Mouse (Mus musculus) embryonic fibroblast, embryonic 13.5 days (primary cell): Measurements from ENCODE around the gene Prkcd. TPM values are rescaled to one million over a fixed set of nuclear protein-coding genes. Genes with fewer than 3 reads are reported as not detected.

Experiments used
- H3K27ac ChIP-seq: 2 replicates; pipeline ENCODE4 v1.5.1; 2012; ENCODE audit warnings: low read length, control low read depth, inconsistent platforms; ENCODE audit not compliant: insufficient read depth
- H3K4me1 ChIP-seq: 2 replicates; pipeline ENCODE4 v1.6.1; 2011; ENCODE audit warnings: low read length; ENCODE audit not compliant: control insufficient read depth, insufficient read depth
- H3K4me3 ChIP-seq: 2 replicates; pipeline ENCODE4 v1.5.1; 2011; ENCODE audit warnings: mild to moderate bottlenecking, control low read depth, low read length; ENCODE audit not compliant: insufficient read depth
- CTCF ChIP-seq: IDR thresholded peaks from 2 replicates; pipeline ENCODE4 v1.5.1; 2011; ENCODE audit warnings: mild to moderate bottlenecking, control low read depth, low read length, moderate library complexity, borderline replicate concordance; ENCODE audit not compliant: insufficient read depth
- POLR2A ChIP-seq: IDR thresholded peaks from 2 replicates; pipeline ENCODE4 v1.6.1; 2011; ENCODE audit warnings: low read depth, mild to moderate bottlenecking, control low read depth, low read length, moderate library complexity
- polyA plus RNA-seq: library from polyadenylated mRNA; stranded (reverse); fragments of >200 nt; gene quantifications from 2 replicates; pipeline ENCODE4 v1.2.4, GENCODE M21; 2011; ENCODE audit warnings: low read depth; ENCODE audit not compliant: missing spikeins, insufficient read length

Prkcd gene
- polyA plus RNA-seq, 1 experiment, result 56.9 TPM

DNA sequence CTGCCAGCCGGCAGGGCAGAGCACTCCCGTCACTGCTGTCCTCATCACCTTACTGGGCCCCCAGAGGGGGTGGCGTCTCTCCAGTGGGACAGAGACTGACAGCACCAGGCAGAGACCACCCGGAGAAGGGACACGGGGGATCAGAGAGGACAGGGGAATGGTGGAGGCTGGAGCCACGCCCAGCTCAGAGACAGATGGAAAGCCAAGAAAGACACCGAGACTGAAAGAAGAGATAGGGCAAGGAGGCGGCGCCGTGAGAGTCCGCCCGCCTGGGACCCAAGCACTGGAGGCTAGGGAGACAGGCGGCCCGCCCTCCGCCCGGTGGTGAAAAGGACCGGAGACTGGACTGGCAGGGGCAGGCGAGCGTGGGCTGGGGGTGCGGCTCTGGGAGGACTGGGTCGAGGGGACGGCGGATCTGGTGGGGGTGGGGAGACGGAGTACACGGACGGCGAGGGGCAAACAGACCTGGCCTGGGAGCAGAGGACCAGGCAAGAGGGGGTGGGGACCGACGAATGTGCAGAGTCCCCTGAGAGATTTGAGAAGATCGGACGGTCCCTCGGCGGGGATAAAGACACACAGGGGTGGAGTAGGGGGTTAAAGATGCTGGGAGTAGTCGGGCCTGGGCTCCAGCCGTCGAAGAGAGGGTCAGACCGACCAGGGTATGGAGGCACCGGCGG is 741 bp downstream of the Prkcd start:
- TF ChIP-seq POLR2A (peak; percentile 17; the same call in 1 of the 2 replicates), CTCF (no peak)
- peak overlapping the region; percentile 79 for H3K4me3 ChIP-seq
- peak overlapping the region; percentile 14 for H3K27ac ChIP-seq
- 0 out of 2 replicates have a peak, but pooled peaks cover 3% of the 10 kb centered on the region for H3K4me1 ChIP-seq

DNA sequence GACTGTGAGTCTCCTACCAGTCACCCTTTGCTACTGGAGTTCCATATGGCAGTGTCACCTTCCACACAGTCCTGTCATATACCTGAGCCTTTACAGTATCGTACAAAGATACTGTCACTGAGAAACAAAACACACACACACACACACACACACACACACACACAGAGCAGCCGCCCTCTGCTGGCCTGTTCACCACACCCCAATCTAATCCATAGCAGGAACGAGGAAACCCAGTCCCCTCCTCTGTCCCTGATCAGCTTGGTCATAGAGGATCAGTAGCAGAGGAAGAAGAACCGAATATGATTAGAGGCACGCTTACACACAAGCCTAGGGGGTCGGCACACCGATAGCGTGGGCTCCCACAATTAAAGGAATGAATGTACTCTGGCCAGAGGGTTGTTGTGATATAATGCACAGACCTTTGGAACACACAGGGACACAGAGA is 1.7 kb downstream of the Prkcd start:
- no peak overlapping the region for H3K27ac ChIP-seq

GRCm38 (mm10) chr14:30622556-30622955 is 3.5 kb downstream of the Prkcd start:
- Histone ChIP-seq H3K4me3 (no peak overlapping the region), H3K27ac (no peak overlapping the region), H3K4me1 (0 out of 2 replicates have a peak, but pooled peaks cover 3% of the 10 kb centered on the region)
- no peak for TF ChIP-seq POLR2A
- TF ChIP-seq CTCF, result no peak

More for the DNA sequence above, 1.7 kb downstream of the Prkcd start:
- TF ChIP-seq CTCF (peak; percentile 49; the same call in 1 of the 2 replicates), POLR2A (no peak)
- Histone ChIP-seq H3K4me1 (0 out of 2 replicates have a peak, but pooled peaks cover 3% of the 10 kb centered on the region), H3K4me3 (peak overlapping the region; percentile 79)

DNA sequence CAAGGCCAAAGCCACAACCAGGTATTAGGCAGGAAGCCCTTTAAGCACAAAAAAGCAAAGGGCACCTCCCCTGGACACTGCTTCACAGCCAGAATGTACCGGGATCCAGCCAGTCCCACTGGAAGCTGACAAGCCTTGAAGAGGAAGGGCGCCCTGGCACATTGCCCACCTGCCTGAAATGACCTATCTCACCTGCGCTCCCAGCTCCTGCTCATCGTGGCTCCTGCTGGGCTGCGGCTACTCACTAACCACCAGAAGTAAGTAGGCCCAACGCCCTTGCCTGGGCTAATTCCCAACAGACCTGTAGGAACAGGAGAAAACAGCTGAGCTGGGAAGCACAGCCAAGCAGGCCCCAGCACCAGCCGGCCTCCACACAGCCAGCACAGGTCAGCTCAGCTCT is 3.9 kb downstream of the Prkcd start:
- TF ChIP-seq POLR2A (no peak), CTCF (no peak)
- H3K4me1 ChIP-seq, result 0 out of 2 replicates have a peak, but pooled peaks cover 3% of the 10 kb centered on the region
- H3K4me3 ChIP-seq, result no peak overlapping the region
- no peak overlapping the region for H3K27ac ChIP-seq

DNA sequence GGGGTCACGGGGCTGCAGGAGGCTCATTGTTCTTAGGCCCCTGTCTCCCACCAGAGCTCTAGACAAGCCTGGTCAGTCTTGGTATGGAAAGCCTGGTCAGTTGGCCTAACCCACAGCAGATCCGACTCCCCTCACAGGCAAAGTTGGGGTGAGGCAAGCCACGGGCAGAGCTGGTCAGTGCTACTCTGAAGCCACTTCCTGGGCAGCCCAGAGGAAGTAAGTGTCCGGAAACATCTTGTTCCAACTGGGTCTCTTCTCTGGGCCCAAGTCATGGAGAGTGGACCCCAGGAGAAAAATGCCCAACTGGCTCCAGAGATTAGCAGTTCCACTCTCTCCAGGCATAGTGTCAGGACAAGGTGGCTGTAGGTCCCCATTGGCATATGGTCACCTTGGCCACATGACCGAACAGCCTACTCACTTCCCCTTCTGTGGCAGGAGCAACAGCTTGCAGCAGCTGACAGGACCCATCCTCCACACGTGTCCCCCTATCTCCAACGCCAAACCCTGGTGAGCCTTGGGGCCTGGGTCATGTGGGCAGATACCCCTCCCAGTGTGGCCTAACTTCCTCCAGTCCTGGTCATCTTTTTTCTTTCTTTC is 5.9 kb downstream of the Prkcd start:
- no peak for TF ChIP-seq CTCF
- Histone ChIP-seq H3K4me3 (no peak overlapping the region), H3K4me1 (0 out of 2 replicates have a peak, but pooled peaks cover 3% of the 10 kb centered on the region), H3K27ac (no peak overlapping the region)

GRCm38 (mm10) chr14:30618746-30619275 is 7.2 kb downstream of the Prkcd start:
- TF ChIP-seq CTCF (no peak), POLR2A (no peak)
- H3K4me1 ChIP-seq, result 0 out of 2 replicates have a peak, but pooled peaks cover 3% of the 10 kb centered on the region
- H3K4me3 ChIP-seq, result no peak overlapping the region
- H3K27ac ChIP-seq, result no peak overlapping the region

GRCm38 (mm10) chr14:30616751-30617150 is 9.3 kb downstream of the Prkcd start:
- Histone ChIP-seq H3K4me1 (no peaks in the 10 kb centered on the region), H3K4me3 (no peak overlapping the region), H3K27ac (no peak overlapping the region)
- TF ChIP-seq POLR2A (no peak), CTCF (no peak)

GRCm38 (mm10) chr14:30612962-30613715 is 12.9 kb downstream of the Prkcd start:
- H3K4me1 ChIP-seq, result no peaks in the 10 kb centered on the region
- H3K4me3 ChIP-seq, result no peak overlapping the region
- H3K27ac ChIP-seq, result no peak overlapping the region
- TF ChIP-seq CTCF (no peak), POLR2A (no peak)

GRCm38 (mm10) chr14:30612523-30612922 is 13.5 kb downstream of the Prkcd start:
- no peak overlapping the region for H3K4me3 ChIP-seq
- TF ChIP-seq POLR2A, result no peak
- TF ChIP-seq CTCF, result peak; percentile 77
- no peak overlapping the region for H3K27ac ChIP-seq
- no peaks in the 10 kb centered on the region for H3K4me1 ChIP-seq

- H3K27ac ChIP-seq, result no peak overlapping the region
- no peak for TF ChIP-seq CTCF
- no peak for TF ChIP-seq POLR2A
These were observed 15.1 kb downstream of the Prkcd start for GRCm38 (mm10) chr14:30610940-30611339.

More at GRCm38 (mm10) chr14:30610940-30611339, 15.1 kb downstream of the Prkcd start:
- Histone ChIP-seq H3K4me1 (no peaks in the 10 kb centered on the region), H3K4me3 (no peak overlapping the region)
